8 mouse cellular contexts compared by ENCODE assay signal in genomic region chr16:33937567-33937966, GRCm38 (mm10). TPM values are rescaled to one million over a fixed set of nuclear protein-coding genes. Genes with fewer than 3 reads are reported as not detected.
DNase-seq lines count a peak whose midpoint lies in the region; ATAC-seq and TF ChIP-seq lines count a peak whose summit lies in the region.

No protein-coding gene starts in this region.

- peak overlapping the region; percentile 31 for H3K4me2 ChIP-seq in myocyte (ENCODE audit: low read depth)

- H3ac ChIP-seq in myocyte (ENCODE audit: control insufficient read depth, insufficient read length), result no peak overlapping the region

- H3K4me3 ChIP-seq in myocyte, result no peak overlapping the region

- 0 out of 2 replicates have a peak, but pooled peaks have one; percentile 38 for ATAC-seq in frontal cortex, adult (ENCODE audit: low TSS enrichment)

- H3K79me2 ChIP-seq in myocyte (ENCODE audit: control insufficient read depth, insufficient read depth), result no peaks in the 10 kb centered on the region

- no peaks in the 10 kb centered on the region for H3K27me3 ChIP-seq in myocyte (ENCODE audit: control insufficient read depth, insufficient read depth, insufficient read length)

- DNase-seq in frontal cortex, postnatal 14 days (ENCODE audit: low spot score in 2 of 2), result no peak
- peak; percentile 89 for DNase-seq in cerebellum, adult 11 months
- peak; percentile 85 to 87 for DNase-seq in heart, adult 9 months (ENCODE audit: low spot score in 2 of 2)
- DNase-seq in layer of hippocampus, postnatal 10 days (ENCODE audit: low spot score in 2 of 2), result peak; percentile 55 to 61
- no peak for DNase-seq in natural killer cell, adult 2 months (ENCODE audit: low spot score in 2 of 2)
- no peak for DNase-seq in thymus, postnatal 4 days

- H3K36me3 ChIP-seq in myocyte (ENCODE audit: control insufficient read depth, insufficient read depth), result no peaks in the 10 kb centered on the region

- no peak for TF ChIP-seq POLR2A in myocyte (IDR thresholded peaks at IDR 0.05; ENCODE audit: insufficient read length, low read depth)

TF ChIP-seq in myocyte, 11 proteins besides CTCF, POLR2A, EP300 and RAD21:
- TF ChIP-seq SRF (IDR thresholded peaks at IDR 0.05; ENCODE audit: control insufficient read depth, insufficient read length, low read depth) (peak; percentile 75), MYOD1 (IDR thresholded peaks at IDR 0.05; ENCODE audit: control insufficient read depth in 1 of 3, insufficient read length in 2 of 3, low read depth in 2 of 3) (peak in 1 of 3 experiments; percentile 65), MYOG (IDR thresholded peaks at IDR 0.05; ENCODE audit: control insufficient read depth in 1 of 3, insufficient read depth in 1 of 3, insufficient read length in 2 of 3, low read depth in 2 of 3) (peak in 1 of 3 experiments; percentile 84), CEBPB (IDR thresholded peaks at IDR 0.05; ENCODE audit: insufficient read depth, poor library complexity, severe bottlenecking) (no peak), USF1 (IDR thresholded peaks at IDR 0.05; ENCODE audit: low read depth) (peak; percentile 63), POLR2AphosphoS2 (IDR thresholded peaks at IDR 0.05; ENCODE audit: insufficient read length, low read depth) (no peak)

RNA-seq across cellular contexts. Expression of gene Umps, which starts 29.3 kb away (rescaled TPM):
- 10 to 100 TPM; 17.1 to 18.5 TPM for total RNA-seq in layer of hippocampus, postnatal 10 days (2021)
- 18.9 TPM for polyA plus RNA-seq in myocyte (2012; fragmentation: generic; extraction: Trizol)

Comparison
In these comparisons a context has a peak if more than half of its experiments do, and no peak if none do; other contexts are left out.
1. DNase-seq: peak in cerebellum, adult 11 months (single experiment), heart, adult 9 months (2 of 2) and layer of hippocampus, postnatal 10 days (2 of 2); none in frontal cortex, postnatal 14 days (0 of 2), natural killer cell, adult 2 months (0 of 2) and thymus, postnatal 4 days (single experiment).